Mouse (Mus musculus) left cerebral cortex, postnatal 14 days (tissue): ENCODE measurements around the gene Adam8. TPM values are rescaled to one million over a fixed set of nuclear protein-coding genes. Genes with fewer than 3 reads are reported as not detected.
A peak's percentile ranks its signal among the peaks of the same experiment; 100 is the strongest.

Source experiments
- DNase-seq, 2 experiments: peaks; one replicate each; pipeline ENCODE4 v3.0.0; 2021 to 2022; ENCODE audit warnings: low spot score in 2 of 2, mixed read lengths in 1 of 2
- intact Hi-C: fragments of 180-260 bp; cut with DNase I; formaldehyde crosslinking; loops from one replicate; pipeline ENCODE4 v1.15.1; 2025
- long read RNA-seq, 2 experiments: library from polyadenylated mRNA; stranded (forward); transcript quantifications; one replicate each; pipeline ENCODE4 v2.0.0; 2021
- total RNA-seq, 2 experiments: library from RNA; stranded (reverse); gene quantifications; 2 replicates each; pipeline ENCODE4 v1.2.3; 2021

The Adam8 gene
- total RNA-seq = 1 to 10 TPM; 1.3 to 2.0 TPM
- long read RNA-seq, experiment 1 = 0 reads
- long read RNA-seq, experiment 2 = 0 reads

DNA sequence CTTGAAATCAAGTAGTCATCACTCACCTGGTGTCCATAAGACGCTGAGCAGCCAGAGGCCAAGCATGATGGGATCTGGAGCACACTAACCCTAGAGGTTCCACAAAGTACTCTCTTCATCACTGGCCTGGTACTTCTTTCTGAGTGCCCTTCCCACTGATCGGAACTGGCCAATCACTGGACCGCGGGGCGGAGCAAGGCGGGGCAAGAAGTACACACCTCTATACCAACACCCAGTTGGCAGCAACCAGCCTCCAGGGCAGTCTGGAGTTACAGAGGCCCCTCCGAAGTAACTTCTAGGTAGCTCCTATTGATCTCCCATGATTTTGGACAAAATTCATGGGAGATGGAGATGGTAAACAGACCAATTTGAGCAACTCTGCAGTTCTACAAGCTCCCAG, at the start of gene Adam8:
Adam8 (minus strand) TSS at position 157 of the 400 bp plus-strand sequence.
- DNase-seq = no peak
- intact Hi-C loops = no loop called here

DNA sequence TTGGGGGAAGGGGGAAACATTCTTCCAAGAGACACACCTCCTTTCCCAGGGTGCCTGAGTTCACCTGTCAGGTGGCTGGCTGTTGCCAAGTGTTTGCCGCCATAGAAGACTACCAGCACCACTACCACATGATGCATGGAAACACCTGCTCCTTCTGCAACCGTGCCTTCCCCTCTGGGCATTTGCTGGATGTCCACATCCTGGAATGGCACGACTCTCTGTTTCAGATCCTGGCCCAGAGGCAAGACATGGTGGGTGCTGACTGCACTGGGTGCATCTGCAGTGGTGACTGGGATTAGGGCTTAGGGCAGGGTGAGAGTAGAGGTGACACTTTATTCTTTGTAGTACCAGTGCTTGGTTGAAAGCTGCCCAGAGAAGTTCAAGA, 44.8 kb upstream of the Adam8 start:
- DNase-seq = no peak
- intact Hi-C loops = no loop called here

DNA sequence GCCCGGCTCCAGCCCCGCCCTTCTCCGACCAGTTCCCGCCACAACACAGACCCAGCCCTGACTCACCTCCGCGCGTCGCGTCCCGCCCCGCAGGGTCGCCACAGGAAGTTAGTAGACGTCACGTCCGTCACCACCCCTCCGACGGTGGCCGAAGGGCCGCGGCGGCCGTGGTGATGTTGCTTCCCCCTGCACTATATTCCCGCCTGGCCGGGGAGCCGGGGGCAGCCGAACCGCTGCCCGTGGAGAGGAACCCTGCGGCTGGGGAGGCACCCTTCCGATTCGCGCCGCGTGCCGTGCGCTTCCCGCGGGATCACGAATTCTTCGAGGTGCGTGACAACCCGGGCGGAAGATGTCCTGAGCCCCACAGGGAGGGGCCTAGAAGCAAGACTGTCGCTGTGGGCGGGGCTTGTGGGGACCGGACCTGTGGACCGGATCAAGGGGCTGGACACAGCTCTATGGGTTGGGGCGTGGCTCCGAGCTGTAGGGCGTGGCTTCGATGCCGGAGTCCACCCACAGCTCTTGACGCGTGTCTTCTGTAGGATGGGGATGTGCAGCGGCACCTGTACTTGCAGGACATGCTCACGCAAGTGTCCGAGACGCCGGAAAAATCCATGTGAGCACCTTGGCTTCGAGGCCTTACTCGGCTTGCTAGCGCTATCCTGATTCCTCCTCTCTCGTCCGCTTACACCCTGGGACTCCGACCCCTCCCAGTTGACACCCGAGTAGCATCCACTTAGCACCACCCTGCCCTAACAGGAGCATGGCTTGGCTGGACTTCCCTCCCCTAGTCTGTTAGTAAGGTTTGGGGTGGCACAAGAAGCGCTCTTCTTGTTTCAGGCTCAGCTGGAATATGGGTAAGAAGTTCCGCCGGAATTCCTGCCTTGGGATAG, 44.2 kb upstream of the Adam8 start, which contains the start of the genes Zfp511 and Tubgcp2:
Zfp511 (plus strand) TSS at position 111 of the 890 bp plus-strand sequence.
Tubgcp2 (minus strand) TSS at position 389 of the 890 bp plus-strand sequence.
- intact Hi-C loops = no loop called here
- peak; percentile 85 to 91 for DNase-seq

DNA sequence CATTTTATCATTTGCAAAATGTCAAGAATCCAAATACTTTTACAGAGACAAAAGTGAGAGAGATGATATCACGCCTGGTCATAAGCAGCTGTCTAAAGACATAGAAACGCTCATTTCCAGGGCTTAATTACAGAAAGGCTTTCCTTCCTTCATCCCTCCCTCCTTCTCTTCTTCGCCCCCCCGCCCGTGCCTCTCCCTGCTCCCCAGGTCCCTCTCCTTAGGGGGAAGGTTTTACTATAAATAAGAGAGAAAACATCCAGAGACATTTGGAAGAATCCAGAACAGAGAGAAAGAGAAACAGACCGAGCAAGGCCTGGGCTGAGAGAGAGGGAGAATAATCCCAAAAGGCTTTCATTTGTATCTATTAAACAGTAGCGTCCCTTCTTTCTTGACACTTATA, 43.1 kb upstream of the Adam8 start:
- intact Hi-C loops = no loop called here
- no peak for DNase-seq

DNA sequence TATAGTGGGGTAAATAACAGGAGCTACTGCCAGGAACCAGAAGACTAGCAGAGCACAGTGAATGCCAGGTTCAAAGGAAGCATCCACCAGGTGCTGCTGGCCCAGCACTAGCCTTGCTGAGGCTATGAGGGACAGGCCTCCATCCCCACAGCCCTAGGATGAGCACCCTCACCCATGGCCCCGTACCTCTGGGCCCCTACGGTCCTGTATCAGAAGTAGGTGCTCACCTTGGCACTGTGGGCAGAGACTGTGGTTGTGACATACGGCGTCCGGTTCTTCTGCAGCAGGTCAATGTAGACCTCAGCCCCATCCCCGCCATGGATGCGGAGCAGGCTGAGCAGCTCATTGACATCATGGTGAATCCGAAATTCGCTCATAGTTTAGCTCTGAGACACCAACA, 41.0 kb upstream of the Adam8 start:
- intact Hi-C loops = no loop called here

DNA sequence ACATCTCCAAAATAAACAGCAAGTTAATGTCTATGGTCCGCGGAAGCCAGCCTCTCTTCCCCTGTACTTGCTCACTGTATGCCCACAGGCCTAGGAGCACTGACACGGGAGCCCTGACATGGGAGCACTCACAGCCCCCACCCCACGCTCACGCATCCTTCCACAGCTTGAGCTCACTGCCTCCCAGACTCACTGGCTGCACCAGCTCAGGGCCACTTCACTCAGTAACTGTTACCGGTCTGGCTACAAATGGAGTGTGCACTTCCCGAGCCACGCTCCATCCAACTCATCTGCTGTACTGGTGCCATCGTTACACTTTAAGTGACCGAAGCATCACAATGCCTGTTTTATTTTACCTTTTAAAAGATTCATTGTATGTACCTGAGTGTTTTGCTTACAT, 40.0 kb upstream of the Adam8 start:
- intact Hi-C loops = no loop called here
- DNase-seq = no peak

More for the DNA sequence above, 41.0 kb upstream of the Adam8 start:
- no peak for DNase-seq

DNA sequence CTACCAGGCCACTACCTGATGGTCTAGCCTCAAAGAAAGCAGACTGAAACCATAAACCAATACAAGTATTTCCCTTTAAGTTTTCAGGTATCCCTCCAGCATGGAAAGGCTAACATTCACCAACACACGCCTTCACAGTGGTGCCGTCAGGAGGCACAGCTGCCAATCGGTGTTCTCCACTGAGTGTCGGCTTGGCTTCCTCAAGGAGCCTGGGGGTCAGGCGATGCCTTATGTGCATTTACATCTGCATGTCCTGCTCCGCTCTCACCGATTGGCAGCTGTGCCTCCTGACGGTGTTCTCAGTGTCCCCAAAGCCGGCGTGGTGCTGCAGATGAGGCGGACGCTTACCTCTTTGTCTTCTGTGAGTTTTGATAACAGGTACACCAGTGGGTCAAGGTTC, 39.4 kb upstream of the Adam8 start:
- DNase-seq = no peak
- intact Hi-C loops = no loop called here

DNA sequence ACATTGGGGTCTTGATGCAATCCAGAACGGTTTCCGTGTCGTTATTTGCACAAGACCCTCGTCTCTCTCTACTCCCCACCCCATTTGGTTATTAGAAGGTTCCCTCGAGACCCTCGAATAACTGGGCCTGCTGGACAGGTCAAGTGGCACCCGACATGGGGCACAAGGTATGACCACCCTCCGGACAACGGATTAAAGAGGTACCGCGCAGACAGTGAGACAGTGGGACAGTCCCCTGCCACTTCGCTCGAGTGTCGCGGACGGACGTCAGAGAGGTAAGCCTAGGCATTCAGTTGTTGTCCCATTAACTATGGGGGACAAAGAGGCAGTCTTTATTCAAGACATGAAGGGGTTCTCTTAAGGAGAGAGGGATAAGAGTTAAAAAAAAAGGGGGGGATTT, 19.0 kb upstream of the Adam8 start:
- DNase-seq = no peak
- intact Hi-C loops = no loop called here

DNA sequence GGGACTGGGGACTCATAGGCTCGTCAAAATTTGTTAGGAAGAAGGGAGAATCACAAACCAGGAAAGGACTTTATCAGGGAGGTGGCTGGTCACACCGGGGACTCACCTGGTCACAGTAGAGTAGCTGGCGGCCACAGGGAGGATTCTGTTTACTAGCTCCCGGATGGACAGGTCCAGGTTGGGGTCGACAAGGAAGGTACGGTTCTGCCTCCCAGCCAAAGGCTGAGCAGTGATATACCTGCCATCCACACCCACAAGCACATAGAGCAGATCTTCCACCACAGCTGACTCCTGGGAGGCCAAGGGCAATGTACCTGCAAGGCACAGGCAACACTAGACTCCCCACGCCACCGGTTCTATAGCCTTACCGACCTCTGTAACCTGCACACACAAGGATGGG, 15.4 kb upstream of the Adam8 start:
- DNase-seq = no peak
- intact Hi-C loops = no loop called here

DNA sequence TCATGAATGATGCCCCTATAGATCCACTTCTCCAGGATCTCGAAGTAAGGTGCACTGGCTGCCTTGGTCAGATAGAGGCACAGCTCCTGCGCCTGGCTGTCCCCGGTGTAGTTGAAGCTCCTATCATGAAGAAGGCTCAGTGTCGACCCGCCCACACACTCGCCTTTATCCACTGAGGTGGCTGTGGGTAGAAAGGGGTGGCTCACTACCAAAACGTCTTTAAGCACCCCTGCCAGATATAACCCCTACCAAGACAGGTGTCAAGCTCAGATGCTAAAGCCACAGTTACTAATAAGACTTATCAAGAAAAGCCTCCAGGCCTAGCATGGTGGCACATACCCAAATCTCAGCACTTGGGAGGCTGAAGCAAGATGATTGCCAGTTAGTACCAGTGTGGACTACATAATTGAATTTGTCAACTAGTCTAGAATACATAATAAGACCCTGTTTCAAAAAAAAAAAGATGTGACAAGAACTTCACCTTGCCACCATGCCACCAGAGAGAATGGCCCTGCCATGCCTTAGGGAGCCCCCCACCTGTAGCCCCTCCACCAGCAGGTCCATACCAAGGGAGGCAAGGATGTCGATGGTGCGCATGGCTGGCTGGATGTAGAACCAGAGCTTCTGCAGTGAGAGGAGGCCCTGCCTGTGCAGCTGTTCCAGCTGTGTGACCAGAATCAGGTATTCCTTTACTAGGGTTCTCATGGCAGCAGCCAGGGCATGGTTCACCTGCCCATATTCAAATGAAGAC, 14.7 kb upstream of the Adam8 start:
- intact Hi-C loops = no loop called here
- DNase-seq = no peak

DNA sequence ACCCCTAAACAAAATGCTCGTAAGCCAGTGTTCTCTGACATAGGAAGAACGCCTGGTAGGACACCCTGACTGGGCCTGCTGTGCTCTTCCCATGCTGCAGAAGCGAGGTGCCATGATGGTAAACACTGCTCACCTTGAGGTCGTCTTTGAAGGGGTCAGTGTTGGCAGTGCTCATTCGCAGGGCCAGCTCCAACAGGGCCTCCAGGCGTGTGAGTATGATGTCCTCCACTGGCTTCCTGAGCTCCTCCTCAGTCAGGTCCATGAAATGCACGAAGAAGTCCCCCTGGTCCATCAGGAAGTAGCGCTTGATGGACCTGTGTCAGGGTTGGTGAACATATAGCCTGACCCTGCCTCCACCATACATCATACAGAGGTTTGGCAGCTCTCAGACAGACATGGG, 12.3 kb upstream of the Adam8 start:
- DNase-seq = no peak
- intact Hi-C loops = no loop called here

DNA sequence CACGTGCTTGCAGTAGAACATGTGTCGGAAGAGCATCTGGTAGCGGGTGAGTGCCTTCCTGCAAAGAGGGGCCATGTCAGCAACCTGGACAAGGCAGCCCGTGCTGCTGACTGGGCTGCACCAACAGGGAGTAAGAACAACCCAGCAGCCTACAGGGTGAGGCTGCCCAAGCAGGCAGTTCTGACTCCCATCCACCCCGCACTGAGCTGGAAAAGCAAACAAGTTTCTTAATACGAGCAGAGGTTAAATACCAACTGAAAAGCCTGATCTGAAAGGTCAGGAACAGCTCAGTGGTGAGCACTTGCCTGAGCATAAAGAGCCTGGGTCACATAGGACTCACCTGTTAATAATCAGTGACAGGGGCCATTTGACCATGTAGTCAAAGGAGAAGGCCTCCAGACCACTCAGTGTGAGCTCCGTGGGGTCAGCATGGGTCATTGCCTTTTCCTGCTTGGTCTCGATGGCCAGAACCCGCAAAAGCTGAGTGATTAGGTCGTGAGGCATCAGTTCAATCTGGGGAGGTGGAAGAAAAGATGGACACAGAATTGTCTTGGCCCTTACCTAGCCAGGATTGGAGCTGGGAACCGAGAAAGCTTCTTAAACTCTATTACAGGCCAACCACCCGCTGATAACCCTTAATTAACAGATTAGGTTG, 8.9 kb upstream of the Adam8 start:
- DNase-seq = no peak
- intact Hi-C loops = no loop called here

DNA sequence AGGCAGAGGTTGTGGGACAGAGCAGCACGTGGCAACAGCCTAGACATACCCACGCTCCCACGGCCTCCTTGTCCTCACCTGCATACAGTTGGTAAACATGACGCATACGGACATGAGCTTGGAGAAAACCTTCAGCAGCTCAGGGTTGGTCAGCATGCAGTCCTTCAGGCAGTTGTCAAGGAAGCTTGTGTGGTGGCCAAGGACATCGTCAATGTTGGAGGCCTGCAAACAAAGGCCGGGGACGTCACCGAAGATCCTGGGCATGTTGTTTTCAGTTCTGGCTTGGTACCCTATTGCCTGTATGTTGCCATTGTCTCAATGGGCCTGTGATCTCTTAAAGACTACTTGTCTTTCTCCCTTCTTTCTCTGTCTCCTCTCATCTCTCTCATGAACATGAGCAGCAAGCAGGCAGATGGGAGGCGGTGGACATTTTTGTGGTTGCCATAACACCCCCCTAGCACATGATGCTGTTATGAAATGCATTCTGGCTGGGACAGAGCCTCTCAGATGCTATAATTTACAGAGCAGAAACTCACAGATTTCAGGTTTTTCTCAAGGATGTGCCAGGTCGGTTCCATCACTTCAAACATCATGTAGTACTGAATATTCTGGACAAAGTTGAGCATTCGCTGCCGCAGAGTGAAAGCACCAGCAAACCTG, 6.5 kb upstream of the Adam8 start:
- intact Hi-C loops = loop anchor here (5.0 kb wide), 1 partner anchor 92 kb away; no protein-coding TSS in a partner anchor
- peak; percentile 34 for DNase-seq

DNA sequence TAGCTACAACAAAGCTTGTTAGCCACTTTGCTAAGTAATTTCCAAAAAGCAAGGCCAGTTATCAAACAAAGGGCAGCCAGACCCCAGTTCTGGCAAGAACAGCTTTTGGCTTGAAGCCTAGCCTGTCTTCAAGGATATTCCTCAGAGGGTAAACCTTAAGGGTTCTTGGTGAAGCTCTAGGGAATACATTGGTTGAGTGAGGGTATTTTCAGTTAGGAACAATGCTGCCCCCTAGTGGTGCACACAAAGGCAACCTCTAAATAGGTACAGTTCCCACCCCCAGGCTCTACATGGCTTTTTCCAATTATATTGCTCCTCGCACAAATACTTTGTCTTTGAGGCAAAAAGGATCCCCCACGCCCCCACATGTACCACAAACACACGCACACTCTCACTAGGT, 2.3 kb upstream of the Adam8 start:
- intact Hi-C loops = loop anchor here (5.0 kb wide), 1 partner anchor 87 kb away; no protein-coding TSS in a partner anchor
- DNase-seq = peak; percentile 80

DNA sequence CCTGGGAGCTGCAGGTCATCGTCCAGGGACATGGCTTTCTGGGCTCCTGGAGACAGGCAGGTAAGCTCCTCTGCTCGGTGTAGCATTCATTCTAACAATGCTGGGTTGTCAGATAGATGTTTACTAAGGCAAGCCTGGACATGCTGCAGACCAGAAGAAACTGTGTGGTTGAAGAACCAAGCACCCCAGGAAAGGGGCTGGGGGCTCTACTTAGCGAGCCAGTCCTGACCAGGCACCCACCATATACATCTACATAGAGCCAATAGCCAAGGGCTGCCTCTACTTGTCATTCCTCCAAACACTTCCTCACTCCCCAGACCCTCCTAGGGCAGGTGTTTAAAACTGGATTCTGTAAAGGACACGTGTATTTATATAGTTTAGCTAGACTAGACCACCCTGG, 1.8 kb upstream of the Adam8 start:
- intact Hi-C loops = no loop called here
- DNase-seq = no peak

DNA sequence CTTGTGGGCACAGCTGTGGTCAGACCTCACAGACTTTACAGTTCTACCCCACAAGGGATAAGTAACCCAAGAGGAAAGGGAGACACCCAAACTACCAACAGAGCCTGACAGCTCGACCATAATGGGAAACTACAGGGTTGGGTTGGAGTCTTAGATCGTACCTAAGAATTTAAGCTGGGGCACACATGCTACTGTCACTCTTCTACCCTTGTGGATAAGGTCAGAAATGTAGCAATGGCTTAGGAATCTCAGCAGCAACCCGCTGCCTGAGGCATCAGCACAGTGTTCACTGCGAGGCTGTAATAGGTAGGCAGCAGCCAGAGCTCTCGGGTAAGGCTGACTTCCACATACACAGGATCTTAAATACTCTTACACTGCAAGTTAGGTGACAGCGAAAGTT, 1.2 kb upstream of the Adam8 start:
- no peak for DNase-seq
- intact Hi-C loops = no loop called here

DNA sequence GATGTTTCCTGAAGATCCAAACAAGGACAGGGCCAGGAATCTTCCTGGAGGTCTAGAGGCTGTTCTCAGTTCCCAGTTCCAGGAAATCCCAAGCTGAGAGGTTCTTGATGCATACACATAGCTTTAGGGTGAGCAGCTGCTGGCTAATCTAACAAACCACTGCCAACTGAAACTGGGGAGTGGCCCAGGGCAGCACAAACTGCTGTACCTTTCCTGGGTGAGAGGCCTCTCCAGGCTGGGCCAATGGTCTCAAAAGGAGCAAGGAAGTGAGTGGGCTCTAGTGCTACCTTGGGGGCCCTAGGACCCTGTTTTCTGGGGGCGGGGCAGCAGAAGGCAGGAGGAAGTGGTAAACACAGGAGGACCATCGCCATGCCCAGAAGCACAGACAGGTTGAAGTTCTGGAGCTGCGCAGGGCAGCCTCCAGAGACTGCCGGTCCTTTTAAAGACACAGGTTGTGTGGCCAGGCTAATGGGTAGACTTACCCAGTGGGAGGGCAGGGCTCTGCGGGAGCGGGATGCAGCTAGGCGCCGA, 1.4 kb downstream of the Adam8 start:
- intact Hi-C loops = no loop called here
- DNase-seq = no peak

DNA sequence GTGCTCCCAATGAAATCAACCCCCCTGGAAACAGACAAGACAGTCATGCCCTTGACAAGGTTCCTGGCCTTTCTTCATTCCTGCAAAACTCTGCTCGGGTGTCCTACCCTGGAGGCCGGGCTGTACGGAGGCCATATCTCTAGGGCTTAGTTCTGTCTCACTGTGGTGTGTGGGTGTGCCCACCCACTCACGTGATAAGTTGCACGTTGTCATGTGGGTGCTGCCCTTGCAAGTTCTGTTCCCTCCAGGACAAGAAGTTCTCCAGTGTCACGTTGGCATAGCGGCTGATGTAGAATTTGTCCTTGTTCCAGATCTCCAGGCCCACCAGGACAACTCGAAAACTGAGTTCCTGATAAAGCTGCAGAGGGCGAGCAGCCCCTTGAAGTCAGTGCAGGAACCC, 4.1 kb downstream of the Adam8 start:
- intact Hi-C loops = no loop called here
- no peak for DNase-seq

DNA sequence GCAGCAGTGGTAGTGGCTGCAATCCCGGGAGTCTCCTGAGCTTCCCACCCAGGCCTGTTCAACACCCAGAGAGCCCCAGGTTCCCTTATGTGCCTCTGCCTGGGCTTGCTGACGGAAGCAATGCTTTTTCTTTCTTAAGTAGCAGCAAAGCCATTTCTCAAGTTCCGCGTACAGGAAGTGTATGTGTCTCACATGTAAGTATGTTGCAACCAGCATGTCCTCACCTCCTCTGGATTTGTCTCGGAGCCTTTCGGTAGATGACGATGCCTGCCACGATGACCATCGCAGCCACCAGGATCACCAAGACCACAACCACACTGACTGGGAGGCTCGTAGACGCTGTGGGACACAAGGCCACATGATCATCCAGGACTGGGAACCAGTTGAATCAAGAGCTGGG, 7.9 kb downstream of the Adam8 start:
- DNase-seq = no peak
- intact Hi-C loops = no loop called here
